Mouse (Mus musculus): Measurements from ENCODE around the gene Slc25a25.

GRCm38 (mm10) chr2:32426141-32426540, 25.1 kb downstream of the Slc25a25 start:
- TF ChIP-seq CTCF (IDR thresholded peaks at IDR 0.05; ENCODE audit: insufficient read depth, low read length): no peak
- TF ChIP-seq POLR2A (IDR thresholded peaks at IDR 0.05; ENCODE audit: borderline replicate concordance, extremely low read depth, low read depth, low read length): no peak

Measured in lung, adult 2 months (tissue).